Mouse (Mus musculus) erythroblast, embryonic 14.5 days (primary cell): ENCODE results near the gene Vmn2r-ps130. TPM values are rescaled to one million over a fixed set of nuclear protein-coding genes. Genes with fewer than 3 reads are reported as not detected.
"Not testable (repeated sequence)": the region's sequence is repeated elsewhere in the genome, so short reads cannot be mapped to it uniquely, and the experiment has no call there.

Experiments
- H3K27me3 ChIP-seq: 2 replicates; pipeline ENCODE4 v1.6.1; 2012; ENCODE audit warnings: inconsistent platforms; ENCODE audit not compliant: control insufficient read depth
- H3K36me3 ChIP-seq: 2 replicates; pipeline ENCODE4 v1.6.1; 2012; ENCODE audit warnings: mild to moderate bottlenecking, inconsistent platforms; ENCODE audit not compliant: control insufficient read depth
- H3K4me1 ChIP-seq: 2 replicates; pipeline ENCODE4 v1.6.1; 2012; ENCODE audit warnings: inconsistent platforms; ENCODE audit not compliant: control insufficient read depth
- H3K4me3 ChIP-seq: replicated peaks from 2 replicates; pipeline ENCODE3; 2012; ENCODE audit warnings: moderate library complexity, mild to moderate bottlenecking, inconsistent platforms
- H3K9me3 ChIP-seq: 2 replicates; pipeline ENCODE4 v1.6.1; 2012; ENCODE audit warnings: low read length, inconsistent platforms, mixed read lengths; ENCODE audit not compliant: control insufficient read depth
- polyA plus RNA-seq: library from polyadenylated mRNA; stranded (reverse); fragments of >175 nt; gene quantifications from 2 replicates; pipeline ENCODE4 v1.2.3, GENCODE M21; 2012

The Vmn2r-ps130 gene
- not detected in 2 replicates for polyA plus RNA-seq

GRCm38 (mm10) chr17:23060866-23061265, at the start of gene Vmn2r-ps130:
Gene Vmn2r-ps130 (plus strand): TSS chr17:23061166.
- not testable (repeated sequence) for H3K4me1 ChIP-seq, H3K9me3 ChIP-seq, H3K27me3 ChIP-seq, H3K4me3 ChIP-seq, H3K36me3 ChIP-seq

Other genes with a start within 250 kb of the Vmn2r-ps130 start
- 0.02 TPM in 2 replicates for gene Zfp945, start 194.0 kb upstream of the Vmn2r-ps130 start, polyA plus RNA-seq
- under 0.01 TPM in 1 of 2 replicates, not detected in the other for gene Vmn2r113, start 118.2 kb upstream of the Vmn2r-ps130 start, polyA plus RNA-seq
- gene Zfp40, start 132.1 kb downstream of the Vmn2r-ps130 start, polyA plus RNA-seq = 0.01 and 0.02 TPM in 2 replicates